ENCODE assay signal across 25 mouse cellular contexts in the genomic region with DNA sequence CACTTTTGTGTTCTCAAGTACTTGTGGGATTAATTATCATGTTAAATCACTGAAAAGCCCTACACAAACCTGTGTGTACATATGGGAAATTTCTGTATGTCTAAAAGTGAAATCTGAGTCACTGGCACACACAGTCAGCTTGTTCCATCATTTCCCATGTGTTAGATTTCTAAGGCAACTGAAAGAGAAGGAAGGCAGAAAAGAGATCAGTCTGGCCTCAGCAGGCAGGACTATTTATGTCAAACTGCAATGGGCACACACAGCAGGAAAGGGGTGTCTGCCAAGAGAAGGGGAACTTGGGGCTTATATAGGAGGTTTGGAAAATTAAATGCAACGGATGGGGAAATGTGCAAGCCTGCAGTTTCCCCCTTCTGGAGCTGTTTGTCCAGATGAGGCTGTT.
DNase-seq lines count a peak whose midpoint lies in the region; ATAC-seq and TF ChIP-seq lines count a peak whose summit lies in the region.
"Had no signal": no experiment of that assay in that cellular context is flagged by ENCODE, and none has a peak within 500 bp of the region (broad histone marks: within the 10 kb centered on the region; RNA-seq: fewer than 3 reads in every experiment).

No protein-coding gene starts in this region.

- H3K36me3 ChIP-seq in embryonic facial prominence, embryonic 14.5 days (ENCODE audit: control insufficient read depth, insufficient read depth, low read length): no peaks in the 10 kb centered on the region
- no peaks in the 10 kb centered on the region for H3K36me3 ChIP-seq in embryonic facial prominence, embryonic 10.5 days (replicated peaks)
- no peaks in the 10 kb centered on the region for H3K36me3 ChIP-seq in limb, embryonic 14.5 days (ENCODE audit: control insufficient read depth, insufficient read depth, low read length)
- no peaks in the 10 kb centered on the region for H3K36me3 ChIP-seq in limb, embryonic 10.5 days
- no peaks in the 10 kb centered on the region for H3K36me3 ChIP-seq in intestine, postnatal 0 days (ENCODE audit: control insufficient read depth, insufficient read depth)
- H3K36me3 ChIP-seq: embryonic facial prominence, embryonic 13.5 days; forebrain, embryonic 10.5 days; heart, embryonic 12.5 days; heart, embryonic 15.5 days; hindbrain, embryonic 10.5 days; hindbrain, embryonic 13.5 days had no signal

- no peak overlapping the region for H3K4me3 ChIP-seq in embryonic facial prominence, embryonic 14.5 days (ENCODE audit: low read depth, low read length)
- no peak overlapping the region for H3K4me3 ChIP-seq in embryonic facial prominence, embryonic 10.5 days
- no peak overlapping the region for H3K4me3 ChIP-seq in layer of hippocampus, adult 2 months
- H3K4me3 ChIP-seq in limb, embryonic 14.5 days (replicated peaks; ENCODE audit: low read length): no peak overlapping the region
- no peak overlapping the region for H3K4me3 ChIP-seq in limb, embryonic 10.5 days
- H3K4me3 ChIP-seq in intestine, postnatal 0 days (ENCODE audit: low read depth, low read length): no peak overlapping the region
- H3K4me3 ChIP-seq: embryonic facial prominence, embryonic 13.5 days; forebrain, embryonic 10.5 days; forebrain, embryonic 13.5 days; heart, embryonic 12.5 days; heart, embryonic 15.5 days; hindbrain, embryonic 10.5 days; hindbrain, embryonic 13.5 days had no signal

- no peak overlapping the region for H3K4me2 ChIP-seq in embryonic facial prominence, embryonic 14.5 days (ENCODE audit: low read depth, low read length)
- no peak overlapping the region for H3K4me2 ChIP-seq in limb, embryonic 14.5 days (replicated peaks; ENCODE audit: low read depth, low read length, severe bottlenecking)
- no peak overlapping the region for H3K4me2 ChIP-seq in intestine, postnatal 0 days (replicated peaks; ENCODE audit: low read depth)
- H3K4me2 ChIP-seq: embryonic facial prominence, embryonic 13.5 days; forebrain, embryonic 13.5 days; heart, embryonic 12.5 days; heart, embryonic 15.5 days; hindbrain, embryonic 13.5 days had no signal

- H3K27me3 ChIP-seq in embryonic facial prominence, embryonic 14.5 days (replicated peaks; ENCODE audit: control insufficient read depth, insufficient read depth, low read length): no peaks in the 10 kb centered on the region
- no peaks in the 10 kb centered on the region for H3K27me3 ChIP-seq in embryonic facial prominence, embryonic 10.5 days (replicated peaks; ENCODE audit: low read depth, poor library complexity, severe bottlenecking)
- no peaks in the 10 kb centered on the region for H3K27me3 ChIP-seq in limb, embryonic 14.5 days (ENCODE audit: control insufficient read depth, insufficient read depth, low read length)
- no peaks in the 10 kb centered on the region for H3K27me3 ChIP-seq in limb, embryonic 10.5 days (ENCODE audit: low read depth, poor library complexity, severe bottlenecking)
- H3K27me3 ChIP-seq in intestine, postnatal 0 days (replicated peaks; ENCODE audit: control insufficient read depth, insufficient read depth, low read length): no peaks in the 10 kb centered on the region
- H3K27me3 ChIP-seq: embryonic facial prominence, embryonic 13.5 days; forebrain, embryonic 13.5 days; heart, embryonic 12.5 days; heart, embryonic 15.5 days; hindbrain, embryonic 13.5 days had no signal

- H3K4me1 ChIP-seq in embryonic facial prominence, embryonic 14.5 days (ENCODE audit: control insufficient read depth, insufficient read depth, low read length): no peaks in the 10 kb centered on the region
- H3K4me1 ChIP-seq in embryonic facial prominence, embryonic 10.5 days: no peaks in the 10 kb centered on the region
- H3K4me1 ChIP-seq in limb, embryonic 14.5 days (ENCODE audit: control insufficient read depth, insufficient read depth, low read length): no peaks in the 10 kb centered on the region
- no peaks in the 10 kb centered on the region for H3K4me1 ChIP-seq in limb, embryonic 10.5 days
- no peaks in the 10 kb centered on the region for H3K4me1 ChIP-seq in intestine, postnatal 0 days (replicated peaks; ENCODE audit: control insufficient read depth, insufficient read depth, low read length)
- H3K4me1 ChIP-seq: forebrain, embryonic 10.5 days; forebrain, embryonic 13.5 days; heart, embryonic 12.5 days; heart, embryonic 15.5 days; hindbrain, embryonic 10.5 days; hindbrain, embryonic 13.5 days had no signal

- 40% methylated on average over 1 of the region's 1 CpGs for WGBS in embryonic facial prominence, embryonic 14.5 days
- WGBS in embryonic facial prominence, embryonic 10.5 days: 94% methylated on average over 1 of the region's 1 CpGs
- 50% methylated on average over 1 of the region's 1 CpGs for WGBS in limb, embryonic 14.5 days
- WGBS in limb, embryonic 10.5 days: 100% methylated on average over 1 of the region's 1 CpGs
- 96% methylated on average over 1 of the region's 1 CpGs for WGBS in intestine, postnatal 0 days

- peak; percentile 7 for DNase-seq in embryonic facial prominence, embryonic 14.5 days (ENCODE audit: low spot score)
- DNase-seq in embryonic facial prominence, embryonic 10.5 days (ENCODE audit: low spot score): no peak
- DNase-seq in layer of hippocampus, adult 2 months (ENCODE audit: low spot score in 2 of 2): no peak
- no peak for DNase-seq in layer of hippocampus, postnatal 25 days (ENCODE audit: extremely low spot score in 1 of 2, low spot score in 1 of 2)
- no peak for DNase-seq in limb, embryonic 14.5 days (ENCODE audit: low spot score)
- DNase-seq in limb, embryonic 10.5 days (ENCODE audit: low spot score): no peak
- peak; percentile 38 for DNase-seq in brain, embryonic 14.5 days (ENCODE audit: low read depth)
- DNase-seq: adrenal gland, adult 2 months; adrenal gland, postnatal 14 days; cerebellum, adult 18-20 months; cerebellum, adult 9-11 months; gastrocnemius, postnatal 25 days; heart, adult 18-20 months; heart, postnatal 10 days; heart, postnatal 36 days had no signal

- no peak for TF ChIP-seq POLR2A in limb, embryonic 14.5 days (IDR thresholded peaks at IDR 0.05; ENCODE audit: borderline replicate concordance, extremely low read depth, insufficient read depth, insufficient read length)
- no peak for TF ChIP-seq POLR2A in brain, embryonic 14.5 days (IDR thresholded peaks at IDR 0.05; ENCODE audit: borderline replicate concordance, extremely low read depth, insufficient read depth, insufficient read length, poor library complexity, severe bottlenecking)

- TF ChIP-seq CTCF in layer of hippocampus, adult 2 months (conservative IDR thresholded peaks at IDR 0.05): no peak
- TF ChIP-seq CTCF in brain, embryonic 14.5 days (IDR thresholded peaks at IDR 0.05; ENCODE audit: borderline replicate concordance, extremely low read depth, insufficient read depth, insufficient read length): no peak
- TF ChIP-seq CTCF in intestine, postnatal 0 days (IDR thresholded peaks at IDR 0.05; ENCODE audit: low read depth): no peak

- H3K27ac ChIP-seq in embryonic facial prominence, embryonic 14.5 days (replicated peaks; ENCODE audit: low read depth, low read length): no peak overlapping the region
- H3K27ac ChIP-seq in embryonic facial prominence, embryonic 10.5 days (replicated peaks): no peak overlapping the region
- peak overlapping the region; percentile 11; the same call in 1 of the 2 replicates for H3K27ac ChIP-seq in layer of hippocampus, adult 2 months
- H3K27ac ChIP-seq in limb, embryonic 14.5 days (replicated peaks; ENCODE audit: low read depth, low read length): no peak overlapping the region
- H3K27ac ChIP-seq in limb, embryonic 10.5 days: no peak overlapping the region
- H3K27ac ChIP-seq in intestine, postnatal 0 days (ENCODE audit: low read depth, low read length): no peak overlapping the region
- H3K27ac ChIP-seq: embryonic facial prominence, embryonic 13.5 days; forebrain, embryonic 10.5 days; forebrain, embryonic 13.5 days; heart, embryonic 15.5 days; hindbrain, embryonic 10.5 days; hindbrain, embryonic 13.5 days had no signal

- no peak overlapping the region for H3K9ac ChIP-seq in embryonic facial prominence, embryonic 14.5 days (ENCODE audit: low read depth, low read length)
- no peak overlapping the region for H3K9ac ChIP-seq in limb, embryonic 14.5 days (ENCODE audit: low read depth, low read length, severe bottlenecking)
- no peak overlapping the region for H3K9ac ChIP-seq in intestine, postnatal 0 days (ENCODE audit: low read depth, low read length)
- H3K9ac ChIP-seq: embryonic facial prominence, embryonic 13.5 days; forebrain, embryonic 13.5 days; heart, embryonic 12.5 days; heart, embryonic 15.5 days; hindbrain, embryonic 13.5 days had no signal

- no peaks in the 10 kb centered on the region for H3K9me3 ChIP-seq in embryonic facial prominence, embryonic 14.5 days (ENCODE audit: control insufficient read depth, low read length)
- H3K9me3 ChIP-seq in embryonic facial prominence, embryonic 10.5 days: no peaks in the 10 kb centered on the region
- H3K9me3 ChIP-seq in limb, embryonic 14.5 days (ENCODE audit: control insufficient read depth, low read length): no peaks in the 10 kb centered on the region
- H3K9me3 ChIP-seq in limb, embryonic 10.5 days (replicated peaks): no peaks in the 10 kb centered on the region
- H3K9me3 ChIP-seq in intestine, postnatal 0 days (ENCODE audit: control insufficient read depth): no peaks in the 10 kb centered on the region
- H3K9me3 ChIP-seq: embryonic facial prominence, embryonic 13.5 days; forebrain, embryonic 10.5 days; forebrain, embryonic 13.5 days; heart, embryonic 12.5 days; heart, embryonic 15.5 days; hindbrain, embryonic 10.5 days; hindbrain, embryonic 13.5 days had no signal

- ATAC-seq in embryonic facial prominence, embryonic 14.5 days (ENCODE audit: low read depth): no peak
- ATAC-seq in limb, embryonic 14.5 days (ENCODE audit: low FRiP score, low read depth): 0 out of 2 replicates have a peak, but pooled peaks have one; percentile 19
- ATAC-seq in intestine, postnatal 0 days: no peak
- ATAC-seq: CD4-positive, CD25-positive, alpha-beta regulatory T cell, adult 4 months; forebrain, embryonic 13.5 days; forebrain, embryonic 16.5 days had no signal

Comparison
In these comparisons a context has a peak if more than half of its experiments do, and no peak if none do; other contexts are left out.
1. DNase-seq: peak in embryonic facial prominence, embryonic 14.5 days (single experiment) and brain, embryonic 14.5 days (single experiment); none in embryonic facial prominence, embryonic 10.5 days (single experiment), layer of hippocampus, adult 2 months (0 of 2), layer of hippocampus, postnatal 25 days (0 of 2), limb, embryonic 14.5 days (single experiment) and limb, embryonic 10.5 days (single experiment).